Mouse (Mus musculus): Measurements from ENCODE around the gene Sirt2. TPM values are rescaled to one million over a fixed set of nuclear protein-coding genes. Genes with fewer than 3 reads are reported as not detected.

Gene Sirt2
- polyA plus RNA-seq, 1 experiment from 2014 or later: 22.7 TPM

GRCm38 (mm10) chr7:28758623-28759022 lies 7.9 kb upstream of the Sirt2 start:
- TF ChIP-seq EP300 (IDR thresholded peaks at IDR 0.05; ENCODE audit: low read depth) (no peak), CTCF (IDR thresholded peaks at IDR 0.05; ENCODE audit: low read depth) (no peak)
- no peak overlapping the region for H3K9ac ChIP-seq (replicated peaks)
- no peak overlapping the region for H3K4me3 ChIP-seq (ENCODE audit: low read depth, low read length)
- H3K27me3 ChIP-seq (ENCODE audit: insufficient read depth, low read length): peaks cover 11% of the 10 kb centered on the region
- 89% methylated on average over 12 of the region's 13 CpGs for WGBS (ENCODE audit: insufficient replicate concordance)
- DNase-seq (no peak), ATAC-seq (no peak)
- peaks cover 31% of the 10 kb centered on the region for H3K36me3 ChIP-seq (replicated peaks; ENCODE audit: insufficient read depth, low read length)
- H3K4me2 ChIP-seq (ENCODE audit: low read depth, low read length): no peak overlapping the region
- H3K27ac ChIP-seq (ENCODE audit: low read depth): no peak overlapping the region
- peaks cover 3% of the 10 kb centered on the region; the same call in 1 of the 2 replicates for H3K4me1 ChIP-seq (ENCODE audit: insufficient read depth)
- H3K9me3 ChIP-seq (ENCODE audit: low read length): no peaks in the 10 kb centered on the region

GRCm38 (mm10) chr7:28761907-28762306 lies 4.6 kb upstream of the Sirt2 start:
- no peak overlapping the region for H3K27ac ChIP-seq (ENCODE audit: low read depth)
- H3K9me3 ChIP-seq (ENCODE audit: low read length): no peaks in the 10 kb centered on the region
- DNase-seq (no peak), ATAC-seq (no peak)
- 84% methylated on average over 9 of the region's 9 CpGs for WGBS (ENCODE audit: insufficient replicate concordance)
- H3K27me3 ChIP-seq (ENCODE audit: insufficient read depth, low read length): no peaks in the 10 kb centered on the region; the same call in 1 of the 2 replicates
- H3K4me1 ChIP-seq (ENCODE audit: insufficient read depth): peaks cover 12% of the 10 kb centered on the region
- no peak overlapping the region for H3K4me3 ChIP-seq (ENCODE audit: low read depth, low read length)
- TF ChIP-seq EP300 (IDR thresholded peaks at IDR 0.05; ENCODE audit: low read depth) (no peak), CTCF (IDR thresholded peaks at IDR 0.05; ENCODE audit: low read depth) (no peak)
- peaks cover 31% of the 10 kb centered on the region for H3K36me3 ChIP-seq (replicated peaks; ENCODE audit: insufficient read depth, low read length)
- no peak overlapping the region for H3K4me2 ChIP-seq (ENCODE audit: low read depth, low read length)
- H3K9ac ChIP-seq (replicated peaks): no peak overlapping the region

- Histone ChIP-seq H3K27ac (ENCODE audit: low read depth) (peak overlapping the region; percentile 78), H3K9ac (replicated peaks) (peak overlapping the region; percentile 66; the same call in 1 of the 2 replicates), H3K9me3 (ENCODE audit: low read length) (no peaks in the 10 kb centered on the region), H3K4me2 (ENCODE audit: low read depth, low read length) (peak overlapping the region; percentile 89), H3K36me3 (replicated peaks; ENCODE audit: insufficient read depth, low read length) (peaks cover 14% of the 10 kb centered on the region), H3K4me1 (ENCODE audit: insufficient read depth) (peaks cover 23% of the 10 kb centered on the region), H3K27me3 (ENCODE audit: insufficient read depth, low read length) (no peaks in the 10 kb centered on the region), H3K4me3 (ENCODE audit: low read depth, low read length) (peak overlapping the region; percentile 73)
- 69% methylated on average over 6 of the region's 6 CpGs for WGBS (ENCODE audit: insufficient replicate concordance)
- no peak for DNase-seq
- no peak for ATAC-seq
- TF ChIP-seq CTCF (IDR thresholded peaks at IDR 0.05; ENCODE audit: low read depth) (no peak), EP300 (IDR thresholded peaks at IDR 0.05; ENCODE audit: low read depth) (no peak)
These were observed 1.3 kb upstream of the Sirt2 start for GRCm38 (mm10) chr7:28765211-28765610.

- Histone ChIP-seq H3K27ac (ENCODE audit: low read depth) (no peak overlapping the region), H3K9ac (replicated peaks) (peak overlapping the region; percentile 73), H3K36me3 (replicated peaks; ENCODE audit: insufficient read depth, low read length) (peaks cover 4% of the 10 kb centered on the region), H3K4me2 (ENCODE audit: low read depth, low read length) (peak overlapping the region; percentile 89), H3K27me3 (ENCODE audit: insufficient read depth, low read length) (no peaks in the 10 kb centered on the region), H3K4me3 (ENCODE audit: low read depth, low read length) (peak overlapping the region; percentile 73), H3K9me3 (ENCODE audit: low read length) (no peaks in the 10 kb centered on the region), H3K4me1 (ENCODE audit: insufficient read depth) (peaks cover 23% of the 10 kb centered on the region)
- no peak for DNase-seq
- TF ChIP-seq EP300 (IDR thresholded peaks at IDR 0.05; ENCODE audit: low read depth) (no peak), CTCF (IDR thresholded peaks at IDR 0.05; ENCODE audit: low read depth) (no peak)
- no peak for ATAC-seq
- 9% methylated on average over 14 of the region's 14 CpGs for WGBS (ENCODE audit: insufficient replicate concordance)
These were observed 375 bp downstream of the Sirt2 start for GRCm38 (mm10) chr7:28766910-28767309.

DNA sequence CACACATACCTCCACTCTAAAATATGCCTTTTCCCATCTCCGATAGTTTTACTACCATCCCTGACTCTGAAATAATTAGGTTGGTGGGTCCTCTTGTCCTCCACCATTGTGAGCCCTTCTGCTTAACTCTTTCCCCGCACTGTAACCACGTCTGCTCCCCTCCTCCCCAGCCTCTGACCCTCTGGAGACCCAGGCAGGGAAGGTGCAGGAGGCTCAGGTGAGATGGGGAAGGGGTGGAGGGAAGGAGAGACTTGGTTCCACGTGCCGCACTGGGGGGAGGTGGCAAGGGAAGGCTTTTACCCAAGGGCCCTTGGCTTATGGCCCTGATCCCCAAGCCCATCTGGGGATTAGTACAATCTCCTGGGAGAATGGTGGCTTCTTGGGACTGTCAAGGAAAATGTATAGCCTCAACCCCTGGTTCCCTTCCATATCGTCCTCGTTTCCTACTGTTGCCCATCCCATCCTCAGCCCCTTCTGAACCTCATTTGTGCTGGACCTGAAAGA lies 979 bp downstream of the Sirt2 start, which contains the start of gene Nfkbib:
Nfkbib (minus strand) TSS at position 51 of the 504 bp plus-strand sequence.
- TF ChIP-seq EP300 (IDR thresholded peaks at IDR 0.05; ENCODE audit: low read depth) (no peak), CTCF (IDR thresholded peaks at IDR 0.05; ENCODE audit: low read depth) (no peak)
- ATAC-seq (no peak), DNase-seq (no peak)
- Histone ChIP-seq H3K9me3 (ENCODE audit: low read length) (no peaks in the 10 kb centered on the region), H3K4me2 (ENCODE audit: low read depth, low read length) (peak within 1 kb of the TSS; percentile 89), H3K27me3 (ENCODE audit: insufficient read depth, low read length) (no peaks in the 10 kb centered on the region), H3K27ac (ENCODE audit: low read depth) (peak within 1 kb of the TSS; percentile 78; the same call in 1 of the 2 replicates), H3K9ac (replicated peaks) (peak within 1 kb of the TSS; percentile 73), H3K4me1 (ENCODE audit: insufficient read depth) (peaks cover 23% of the 10 kb centered on the region), H3K4me3 (ENCODE audit: low read depth, low read length) (peak within 1 kb of the TSS; percentile 73), H3K36me3 (replicated peaks; ENCODE audit: insufficient read depth, low read length) (peaks cover 5% of the 10 kb centered on the region; the same call in 1 of the 2 replicates)
- 70% methylated on average over 7 of the region's 7 CpGs for WGBS (ENCODE audit: insufficient replicate concordance)

- ATAC-seq (no peak), DNase-seq (no peak)
- Histone ChIP-seq H3K27me3 (ENCODE audit: insufficient read depth, low read length) (no peaks in the 10 kb centered on the region), H3K9ac (replicated peaks) (no peak overlapping the region), H3K36me3 (replicated peaks; ENCODE audit: insufficient read depth, low read length) (peaks cover 2% of the 10 kb centered on the region; the same call in 1 of the 2 replicates), H3K4me1 (ENCODE audit: insufficient read depth) (peaks cover 23% of the 10 kb centered on the region), H3K4me2 (ENCODE audit: low read depth, low read length) (no peak overlapping the region), H3K27ac (ENCODE audit: low read depth) (no peak overlapping the region), H3K9me3 (ENCODE audit: low read length) (no peaks in the 10 kb centered on the region), H3K4me3 (ENCODE audit: low read depth, low read length) (no peak overlapping the region)
- WGBS (ENCODE audit: insufficient replicate concordance): 61% methylated on average over 9 of the region's 9 CpGs
- no peak; the same call in 1 of the 2 replicates for TF ChIP-seq EP300 (IDR thresholded peaks at IDR 0.05; ENCODE audit: low read depth)
- TF ChIP-seq CTCF (IDR thresholded peaks at IDR 0.05; ENCODE audit: low read depth): no peak
These were observed 3.0 kb downstream of the Sirt2 start for GRCm38 (mm10) chr7:28769414-28769958.
